Mouse (Mus musculus) cerebellum, adult 2 months (tissue): ENCODE measurements around the gene Gfi1.

Experiments
- CTCF ChIP-seq: fragments of 200-500 bp; IDR thresholded peaks from 2 replicates; pipeline ENCODE4 v1.5.1; 2011; ENCODE audit warnings: low read depth, mild to moderate bottlenecking, control low read depth, low read length, moderate library complexity, borderline replicate concordance; ENCODE audit not compliant: insufficient read depth
- POLR2A ChIP-seq: fragments of 200-500 bp; IDR thresholded peaks from 2 replicates; pipeline ENCODE4 v1.6.1; 2011; ENCODE audit warnings: low read length, control low read depth, borderline replicate concordance; ENCODE audit not compliant: insufficient read depth

- TF ChIP-seq CTCF (no peak), POLR2A (no peak)
Measured at GRCm38 (mm10) chr5:107772049-107772448, 46.2 kb upstream of the Gfi1 start.
